8 mouse cellular contexts compared by ENCODE assay signal in the genomic region with DNA sequence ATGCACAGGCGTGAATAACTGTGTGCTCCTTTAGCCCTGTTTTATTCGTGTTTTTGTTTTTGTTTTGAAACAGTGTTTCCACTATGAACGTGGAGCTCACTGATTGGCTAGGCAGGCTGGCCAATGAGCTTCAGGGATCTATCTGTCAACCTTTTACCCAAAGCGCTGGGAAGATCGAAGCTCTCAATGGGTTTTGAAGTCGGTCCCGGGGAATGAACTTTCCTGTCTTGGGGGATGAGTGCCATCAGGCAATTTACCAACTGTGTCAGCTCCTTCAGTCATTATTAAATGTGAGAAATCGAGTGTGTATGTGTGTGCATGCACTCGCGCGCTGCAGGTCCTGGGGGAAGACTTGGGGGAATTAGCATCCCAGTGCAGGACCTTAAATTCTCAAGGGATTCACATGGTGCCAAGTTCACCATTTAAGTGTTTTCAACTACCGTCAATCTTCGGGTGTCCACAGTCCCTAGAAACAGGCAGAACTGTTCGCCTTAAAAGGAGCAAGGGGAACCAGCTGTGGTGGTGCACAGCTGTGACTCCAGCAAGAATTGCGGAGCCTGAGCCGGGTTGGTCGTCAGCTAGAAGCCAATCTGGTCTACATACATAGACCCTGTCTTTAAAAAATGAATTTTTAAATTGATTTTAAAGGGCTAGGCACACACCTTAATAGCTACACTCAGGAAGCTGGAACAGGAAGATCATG. TPM values are rescaled to one million over a fixed set of nuclear protein-coding genes. Genes with fewer than 3 reads are reported as not detected.
DNase-seq lines count a peak whose midpoint lies in the region; ATAC-seq and TF ChIP-seq lines count a peak whose summit lies in the region.

No protein-coding gene starts in this region.

- no peak for ATAC-seq in lung, embryonic 14.5 days (ENCODE audit: insufficient read depth)
- ATAC-seq in hindbrain, embryonic 11.5 days (ENCODE audit: low FRiP score) = peak; percentile 8
- 0 out of 2 replicates have a peak, but pooled peaks have one; percentile 23 for ATAC-seq in liver, embryonic 11.5 days (replicated peaks; ENCODE audit: low FRiP score)
- no peak for ATAC-seq in neural tube, embryonic 15.5 days (ENCODE audit: low FRiP score)
- no peak for ATAC-seq in CD4-positive, CD25-positive, alpha-beta regulatory T cell, adult 4 months

- peak overlapping the region; percentile 94 for H3K4me2 ChIP-seq in lung, embryonic 14.5 days
- H3K4me2 ChIP-seq in hindbrain, embryonic 11.5 days (replicated peaks; ENCODE audit: low read depth, low read length) = peak overlapping the region; percentile 91
- H3K4me2 ChIP-seq in liver, embryonic 11.5 days = peak overlapping the region; percentile 96
- H3K4me2 ChIP-seq in neural tube, embryonic 15.5 days = peak overlapping the region; percentile 90

- peaks cover 12% of the 10 kb centered on the region for H3K4me1 ChIP-seq in lung, embryonic 14.5 days (ENCODE audit: insufficient read depth)
- H3K4me1 ChIP-seq in embryonic facial prominence, embryonic 10.5 days = peaks cover 50% of the 10 kb centered on the region
- H3K4me1 ChIP-seq in hindbrain, embryonic 11.5 days (replicated peaks; ENCODE audit: control insufficient read depth, insufficient read depth, low read length) = peaks cover 14% of the 10 kb centered on the region
- H3K4me1 ChIP-seq in liver, embryonic 11.5 days (replicated peaks; ENCODE audit: control insufficient read depth, insufficient read depth, low read length) = peaks cover 38% of the 10 kb centered on the region
- H3K4me1 ChIP-seq in neural tube, embryonic 15.5 days = peaks cover 44% of the 10 kb centered on the region

- no peaks in the 10 kb centered on the region for H3K9me3 ChIP-seq in lung, embryonic 14.5 days (ENCODE audit: low read depth, low read length)
- no peaks in the 10 kb centered on the region for H3K9me3 ChIP-seq in embryonic facial prominence, embryonic 10.5 days
- no peaks in the 10 kb centered on the region for H3K9me3 ChIP-seq in hindbrain, embryonic 11.5 days (ENCODE audit: control insufficient read depth, low read length)
- no peaks in the 10 kb centered on the region for H3K9me3 ChIP-seq in liver, embryonic 11.5 days (ENCODE audit: control insufficient read depth, low read length)
- H3K9me3 ChIP-seq in neural tube, embryonic 15.5 days (replicated peaks) = no peaks in the 10 kb centered on the region

- peak; percentile 74 for DNase-seq in lung, embryonic 14.5 days
- DNase-seq in lung, postnatal 14 days = no peak
- peak; percentile 41 for DNase-seq in embryonic facial prominence, embryonic 10.5 days (ENCODE audit: low spot score)
- DNase-seq in hindbrain, embryonic 11.5 days (ENCODE audit: low spot score) = peak; percentile 43
- peak; percentile 50 for DNase-seq in liver, embryonic 11.5 days (ENCODE audit: low spot score)
- no peak for DNase-seq in gastrocnemius, adult 8-10 months (ENCODE audit: low spot score in 2 of 2)

- peak overlapping the region; percentile 91 for H3K9ac ChIP-seq in lung, embryonic 14.5 days
- peak overlapping the region; percentile 35 for H3K9ac ChIP-seq in hindbrain, embryonic 11.5 days (ENCODE audit: low read depth, low read length)
- peak overlapping the region; percentile 86; the same call in 1 of the 2 replicates for H3K9ac ChIP-seq in liver, embryonic 11.5 days (ENCODE audit: low read depth, low read length)
- H3K9ac ChIP-seq in neural tube, embryonic 15.5 days (replicated peaks) = peak overlapping the region; percentile 51

- peak overlapping the region; percentile 18; the same call in 1 of the 2 replicates for H3K27ac ChIP-seq in lung, embryonic 14.5 days (ENCODE audit: low read depth)
- peak overlapping the region; percentile 93 for H3K27ac ChIP-seq in embryonic facial prominence, embryonic 10.5 days (replicated peaks)
- H3K27ac ChIP-seq in hindbrain, embryonic 11.5 days (ENCODE audit: low read depth, low read length) = peak overlapping the region; percentile 31; the same call in 1 of the 2 replicates
- H3K27ac ChIP-seq in liver, embryonic 11.5 days (ENCODE audit: low read depth, low read length) = 0 out of 2 replicates have a peak overlapping the region, but pooled peaks have one; percentile 10
- peak overlapping the region; percentile 90 for H3K27ac ChIP-seq in neural tube, embryonic 15.5 days (replicated peaks)

- H3K4me3 ChIP-seq in lung, embryonic 14.5 days (ENCODE audit: low read depth, low read length) = peak overlapping the region; percentile 98
- H3K4me3 ChIP-seq in embryonic facial prominence, embryonic 10.5 days = peak overlapping the region; percentile 96
- H3K4me3 ChIP-seq in hindbrain, embryonic 11.5 days (ENCODE audit: low read depth, low read length) = peak overlapping the region; percentile 92
- H3K4me3 ChIP-seq in liver, embryonic 11.5 days (ENCODE audit: low read depth, low read length) = peak overlapping the region; percentile 88
- H3K4me3 ChIP-seq in neural tube, embryonic 15.5 days (replicated peaks) = peak overlapping the region; percentile 98

- H3K36me3 ChIP-seq in lung, embryonic 14.5 days (ENCODE audit: insufficient read depth) = no peaks in the 10 kb centered on the region; the same call in 1 of the 2 replicates
- peaks cover 17% of the 10 kb centered on the region for H3K36me3 ChIP-seq in embryonic facial prominence, embryonic 10.5 days (replicated peaks)
- no peaks in the 10 kb centered on the region for H3K36me3 ChIP-seq in hindbrain, embryonic 11.5 days (ENCODE audit: control insufficient read depth, insufficient read depth, low read length)
- no peaks in the 10 kb centered on the region; the same call in 1 of the 2 replicates for H3K36me3 ChIP-seq in liver, embryonic 11.5 days (ENCODE audit: control insufficient read depth, insufficient read depth, low read length)
- H3K36me3 ChIP-seq in neural tube, embryonic 15.5 days = no peaks in the 10 kb centered on the region

- TF ChIP-seq CTCF in lung, embryonic 14.5 days (IDR thresholded peaks at IDR 0.05; ENCODE audit: low read depth) = no peak

- no peaks in the 10 kb centered on the region for H3K27me3 ChIP-seq in lung, embryonic 14.5 days (ENCODE audit: insufficient read depth, low read length)
- no peaks in the 10 kb centered on the region for H3K27me3 ChIP-seq in embryonic facial prominence, embryonic 10.5 days (replicated peaks; ENCODE audit: low read depth, poor library complexity, severe bottlenecking)
- no peaks in the 10 kb centered on the region for H3K27me3 ChIP-seq in hindbrain, embryonic 11.5 days (ENCODE audit: control insufficient read depth, insufficient read depth, low read length)
- H3K27me3 ChIP-seq in liver, embryonic 11.5 days (replicated peaks; ENCODE audit: control insufficient read depth, insufficient read depth, low read length) = no peaks in the 10 kb centered on the region
- no peaks in the 10 kb centered on the region for H3K27me3 ChIP-seq in neural tube, embryonic 15.5 days (replicated peaks)

- 18% methylated on average over 17 of the region's 17 CpGs for whole genome bisulfite sequencing in lung, embryonic 14.5 days
- 32% methylated on average over 17 of the region's 17 CpGs for WGBS in embryonic facial prominence, embryonic 10.5 days
- 25% methylated on average over 17 of the region's 17 CpGs for WGBS in hindbrain, embryonic 11.5 days
- WGBS in liver, embryonic 11.5 days = 16% methylated on average over 17 of the region's 17 CpGs
- WGBS in neural tube, embryonic 15.5 days = 19% methylated on average over 17 of the region's 17 CpGs

RNA-seq across cellular contexts. Expression of gene Foxk1, which starts 1.0 kb away (rescaled TPM):
- 5.4 and 7.9 TPM in 2 replicates for polyA plus RNA-seq in lung, embryonic 14.5 days (2014; fragmentation: Nextera tagmentation; extraction: Ambion mirVana)
- polyA plus RNA-seq in embryonic facial prominence, embryonic 10.5 days (2016; fragmentation: Nextera tagmentation; extraction: Ambion mirVana) = 4.8 and 5.1 TPM in 2 replicates
- 4.0 and 4.1 TPM in 2 replicates for polyA plus RNA-seq in hindbrain, embryonic 11.5 days (2014; fragmentation: Nextera tagmentation; extraction: Ambion mirVana)
- 3.1 and 4.0 TPM in 2 replicates for polyA plus RNA-seq in liver, embryonic 11.5 days (2014; fragmentation: Nextera tagmentation; extraction: Ambion mirVana)
- polyA plus RNA-seq in neural tube, embryonic 15.5 days (2015; fragmentation: Nextera tagmentation; extraction: Ambion mirVana) = 4.8 and 6.0 TPM in 2 replicates
- 10 to 100 TPM in 1 of 2 experiments, 1 to 10 TPM in 1; 8.2 to 13.2 TPM for polyA plus RNA-seq in CD4-positive, CD25-positive, alpha-beta regulatory T cell, adult 4 months (2017; shearing (Covaris generic))
- total RNA-seq in gastrocnemius, adult 8-10 months (2022) = 10 to 100 TPM; 15.6 to 20.9 (median 17.7) TPM

Comparison
In these comparisons a context has a peak if more than half of its experiments do, and no peak if none do; other contexts are left out.
1. DNase-seq: peak in lung, embryonic 14.5 days (single experiment), embryonic facial prominence, embryonic 10.5 days (single experiment), hindbrain, embryonic 11.5 days (single experiment) and liver, embryonic 11.5 days (single experiment); none in lung, postnatal 14 days (single experiment) and gastrocnemius, adult 8-10 months (0 of 2).
2. ATAC-seq: peak in hindbrain, embryonic 11.5 days (single experiment) and liver, embryonic 11.5 days (single experiment); none in lung, embryonic 14.5 days (single experiment), neural tube, embryonic 15.5 days (single experiment) and CD4-positive, CD25-positive, alpha-beta regulatory T cell, adult 4 months (single experiment).
3. H3K27ac ChIP-seq: peak in every context shown above with its lines; median percentile 93 in embryonic facial prominence, embryonic 10.5 days; 90 in neural tube, embryonic 15.5 days; 31 in hindbrain, embryonic 11.5 days; 18 in lung, embryonic 14.5 days; 10 in liver, embryonic 11.5 days.
4. H3K9ac ChIP-seq: peak in every context shown above with its lines; median percentile 91 in lung, embryonic 14.5 days; 86 in liver, embryonic 11.5 days; 51 in neural tube, embryonic 15.5 days; 35 in hindbrain, embryonic 11.5 days.
5. Peak in every context shown above with its lines, with median percentiles within 50 percentile points of each other: H3K4me2 ChIP-seq and H3K4me3 ChIP-seq.